ENCODE assay signal across 9 mouse cellular contexts in genomic region chr15:101140587-101140986, GRCm38 (mm10). TPM values are rescaled to one million over a fixed set of nuclear protein-coding genes. Genes with fewer than 3 reads are reported as not detected.
DNase-seq lines count a peak whose midpoint lies in the region; ATAC-seq lines count a peak whose summit lies in the region.
"Had no signal": no experiment of that assay in that cellular context is flagged by ENCODE, and none has a peak within 500 bp of the region (broad histone marks: within the 10 kb centered on the region; RNA-seq: fewer than 3 reads in every experiment).

No protein-coding gene starts in this region.

- no peak for DNase-seq in forebrain, embryonic 10.5 days (ENCODE audit: extremely low spot score, low spot score)
- DNase-seq in forebrain, embryonic 14.5 days (ENCODE audit: low spot score) = no peak
- no peak for DNase-seq in kidney, postnatal 4 days
- DNase-seq in MN1 (ENCODE audit: low spot score) = peak; percentile 31
- no peak for DNase-seq in limb, embryonic 10.5 days (ENCODE audit: low spot score)
- no peak for DNase-seq in layer of hippocampus, adult 9-10 months (ENCODE audit: low spot score)
- no peak for DNase-seq in right cerebral cortex, postnatal 36 days (ENCODE audit: low spot score in 2 of 2)

- H3K9me3 ChIP-seq in forebrain, embryonic 10.5 days = no peaks in the 10 kb centered on the region
- no peaks in the 10 kb centered on the region for H3K9me3 ChIP-seq in forebrain, embryonic 14.5 days (replicated peaks; ENCODE audit: control insufficient read depth, low read length)
- H3K9me3 ChIP-seq in kidney, embryonic 16.5 days (ENCODE audit: low read length) = no peaks in the 10 kb centered on the region
- H3K9me3 ChIP-seq in limb, embryonic 10.5 days (replicated peaks) = no peaks in the 10 kb centered on the region

- 0 out of 2 replicates have a peak, but pooled peaks cover 3% of the 10 kb centered on the region for H3K36me3 ChIP-seq in forebrain, embryonic 10.5 days (replicated peaks)
- no peaks in the 10 kb centered on the region for H3K36me3 ChIP-seq in forebrain, embryonic 14.5 days (ENCODE audit: control insufficient read depth, insufficient read depth, low read length)
- peaks cover 3% of the 10 kb centered on the region; the same call in 1 of the 2 replicates for H3K36me3 ChIP-seq in kidney, embryonic 16.5 days (ENCODE audit: insufficient read depth, low read length)
- peaks cover 5% of the 10 kb centered on the region; the same call in 1 of the 2 replicates for H3K36me3 ChIP-seq in limb, embryonic 10.5 days

- H3K4me3 ChIP-seq in forebrain, embryonic 10.5 days = 0 out of 2 replicates have a peak overlapping the region, but pooled peaks have one; percentile 8
- no peak overlapping the region for H3K4me3 ChIP-seq in forebrain, embryonic 14.5 days (ENCODE audit: low read depth, low read length)
- no peak overlapping the region for H3K4me3 ChIP-seq in kidney, embryonic 16.5 days (ENCODE audit: low read length)
- H3K4me3 ChIP-seq in limb, embryonic 10.5 days = no peak overlapping the region

- peaks cover 60% of the 10 kb centered on the region for H3K4me1 ChIP-seq in forebrain, embryonic 10.5 days
- H3K4me1 ChIP-seq in forebrain, embryonic 14.5 days (ENCODE audit: control insufficient read depth, insufficient read depth, low read length) = peaks cover 17% of the 10 kb centered on the region
- peaks cover 58% of the 10 kb centered on the region for H3K4me1 ChIP-seq in kidney, embryonic 16.5 days (ENCODE audit: insufficient read depth, low read length)
- H3K4me1 ChIP-seq in limb, embryonic 10.5 days = peaks cover 61% of the 10 kb centered on the region

- WGBS in forebrain, embryonic 10.5 days = 64% methylated on average over 6 of the region's 6 CpGs
- WGBS in forebrain, embryonic 14.5 days = 60% methylated on average over 6 of the region's 6 CpGs
- WGBS in kidney, embryonic 16.5 days = 41% methylated on average over 6 of the region's 6 CpGs
- WGBS in limb, embryonic 10.5 days = 64% methylated on average over 6 of the region's 6 CpGs

- peak overlapping the region; percentile 64; the same call in 1 of the 2 replicates for H3K27ac ChIP-seq in forebrain, embryonic 10.5 days
- H3K27ac ChIP-seq in forebrain, embryonic 14.5 days (ENCODE audit: low read depth, low read length) = no peak overlapping the region
- H3K27ac ChIP-seq in kidney, embryonic 16.5 days (ENCODE audit: low read length) = peak overlapping the region; percentile 61
- peak overlapping the region; percentile 74 for H3K27ac ChIP-seq in limb, embryonic 10.5 days
- H3K27ac ChIP-seq: liver, embryonic 14.5 days had no signal

- no peak for ATAC-seq in forebrain, embryonic 14.5 days
- ATAC-seq in kidney, embryonic 16.5 days (ENCODE audit: low FRiP score, low TSS enrichment) = no peak

- H3K4me2 ChIP-seq in forebrain, embryonic 14.5 days (ENCODE audit: low read length) = no peak overlapping the region
- H3K4me2 ChIP-seq in kidney, embryonic 16.5 days (replicated peaks; ENCODE audit: low read depth, low read length) = 0 out of 2 replicates have a peak overlapping the region, but pooled peaks have one; percentile 6

- no peak overlapping the region for H3K9ac ChIP-seq in forebrain, embryonic 14.5 days (ENCODE audit: low read length)
- peak overlapping the region; percentile 40; the same call in 1 of the 2 replicates for H3K9ac ChIP-seq in kidney, embryonic 16.5 days (replicated peaks; ENCODE audit: low read length)
- H3K9ac ChIP-seq: liver, embryonic 14.5 days had no signal

- peaks cover 40% of the 10 kb centered on the region for H3K27me3 ChIP-seq in forebrain, embryonic 10.5 days (ENCODE audit: poor library complexity, severe bottlenecking)
- H3K27me3 ChIP-seq in forebrain, embryonic 14.5 days (replicated peaks; ENCODE audit: control insufficient read depth, insufficient read depth, low read length) = no peaks in the 10 kb centered on the region
- H3K27me3 ChIP-seq in kidney, embryonic 16.5 days (ENCODE audit: insufficient read depth, low read length) = no peaks in the 10 kb centered on the region
- peaks cover 3% of the 10 kb centered on the region; the same call in 1 of the 2 replicates for H3K27me3 ChIP-seq in limb, embryonic 10.5 days (ENCODE audit: low read depth, poor library complexity, severe bottlenecking)

RNA-seq across cellular contexts. Expression of gene Acvrl1, which starts 12.3 kb away (rescaled TPM):
- polyA plus RNA-seq in forebrain, embryonic 10.5 days (2016; fragmentation: Nextera tagmentation; extraction: Ambion mirVana) = 8.0 and 8.1 TPM in 2 replicates
- polyA plus RNA-seq in forebrain, embryonic 14.5 days (2014; fragmentation: Nextera tagmentation; extraction: Ambion mirVana) = 4.1 and 4.2 TPM in 2 replicates
- polyA plus RNA-seq in kidney, embryonic 16.5 days (2015; fragmentation: Nextera tagmentation; extraction: Ambion mirVana) = 20.6 and 24.4 TPM in 2 replicates
- polyA plus RNA-seq in limb, embryonic 10.5 days (2016; fragmentation: Nextera tagmentation; extraction: Ambion mirVana) = 7.2 and 8.3 TPM in 2 replicates

RNA-seq across cellular contexts. Expression of gene Ankrd33, which starts 25.0 kb away (rescaled TPM):
- polyA plus RNA-seq in forebrain, embryonic 10.5 days (2016; fragmentation: Nextera tagmentation; extraction: Ambion mirVana) = not detected in 2 replicates
- not detected in 2 replicates for polyA plus RNA-seq in forebrain, embryonic 14.5 days (2014; fragmentation: Nextera tagmentation; extraction: Ambion mirVana)
- not detected in 2 replicates for polyA plus RNA-seq in kidney, embryonic 16.5 days (2015; fragmentation: Nextera tagmentation; extraction: Ambion mirVana)
- polyA plus RNA-seq in limb, embryonic 10.5 days (2016; fragmentation: Nextera tagmentation; extraction: Ambion mirVana) = not detected in 2 replicates
- polyA plus RNA-seq: liver, embryonic 14.5 days had no signal

RNA-seq across cellular contexts. Expression of gene Acvr1b, which starts 33.3 kb away (rescaled TPM):
- 5.8 TPM in 2 replicates for polyA plus RNA-seq in forebrain, embryonic 10.5 days (2016; fragmentation: Nextera tagmentation; extraction: Ambion mirVana)
- 24.7 and 33.5 TPM in 2 replicates for polyA plus RNA-seq in forebrain, embryonic 14.5 days (2014; fragmentation: Nextera tagmentation; extraction: Ambion mirVana)
- 7.4 and 8.8 TPM in 2 replicates for polyA plus RNA-seq in kidney, embryonic 16.5 days (2015; fragmentation: Nextera tagmentation; extraction: Ambion mirVana)
- 5.0 and 5.7 TPM in 2 replicates for polyA plus RNA-seq in limb, embryonic 10.5 days (2016; fragmentation: Nextera tagmentation; extraction: Ambion mirVana)
